Mouse (Mus musculus): ENCODE measurements at regions not wholly inside any gene's neighbourhood (a gene's known extent, or its start where the extent isn't known, plus 50 kb on each side); places are given as distances from the start of the nearest gene placed in this dataset.
"Not testable (repeated sequence)": the region's sequence is repeated elsewhere in the genome, so short reads cannot be mapped to it uniquely, and the experiment has no call there.

GRCm38 (mm10) chr2:114454901-114455300, 199.9 kb downstream of the Dph6 start:
- no peak for DNase-seq (ENCODE audit: low spot score in 2 of 2)

DNA sequence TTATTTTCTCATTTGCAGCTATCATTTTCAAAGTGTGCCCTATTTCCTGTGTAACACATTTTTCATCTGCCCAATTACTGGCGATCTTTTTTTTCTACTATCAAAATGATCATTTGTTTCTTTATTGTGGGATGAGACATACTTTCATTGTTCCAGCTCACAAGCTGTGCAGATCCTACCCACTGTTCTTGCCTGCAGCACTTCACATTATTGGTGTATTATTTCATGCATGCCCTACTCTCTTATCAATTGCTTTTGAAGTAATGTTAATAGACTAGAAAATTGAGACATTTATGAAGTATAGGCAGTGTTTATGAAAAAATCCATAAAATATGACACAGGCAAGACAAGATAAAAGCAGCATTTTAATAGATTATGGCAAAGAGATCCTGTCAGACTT, 204.6 kb downstream of the Dph6 start:
- DNase-seq (ENCODE audit: low spot score in 2 of 2): no peak

DNA sequence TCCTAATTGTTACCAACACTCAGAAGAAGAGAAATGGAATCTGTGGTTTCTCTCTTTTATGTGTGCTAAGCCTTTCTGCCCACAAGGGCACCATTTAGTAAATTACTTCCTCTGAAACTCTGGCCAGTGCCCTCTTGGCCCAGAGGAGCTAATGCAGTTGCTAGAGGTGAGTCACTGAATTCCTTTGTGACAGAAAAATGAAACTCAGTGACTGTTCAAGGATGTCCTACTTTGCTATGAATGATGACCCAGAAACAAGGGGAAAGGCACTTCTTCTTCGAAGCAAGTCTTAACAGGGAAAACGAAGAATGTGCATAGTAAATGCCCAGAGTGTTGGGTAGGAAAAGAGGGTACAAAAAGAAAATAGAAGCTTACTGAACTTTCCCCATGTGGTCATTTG, 211.0 kb downstream of the Dph6 start:
- DNase-seq (ENCODE audit: low spot score in 2 of 2): peak in 1 of 2 experiments; percentile 12

DNA sequence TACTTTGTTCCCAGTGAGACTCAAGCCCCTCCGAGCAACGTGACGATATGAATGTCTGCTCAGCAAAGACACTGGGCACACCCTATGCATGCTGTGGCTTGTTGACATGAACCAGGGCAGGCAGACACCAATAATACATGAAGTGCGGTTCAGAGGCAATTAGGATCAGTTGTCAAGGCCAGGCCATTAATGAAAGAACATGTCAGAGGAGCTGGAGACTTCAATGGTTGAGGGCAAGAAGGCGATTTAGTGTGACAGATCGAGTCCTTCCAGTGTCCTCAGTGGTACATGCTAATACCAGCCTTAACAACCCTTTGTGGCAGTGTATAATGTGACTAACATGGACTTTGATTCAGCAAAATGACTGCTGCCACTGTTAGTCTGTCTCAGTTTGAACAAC, 213.8 kb downstream of the Dph6 start:
- no peak for DNase-seq (ENCODE audit: low spot score in 2 of 2)

- no peak for DNase-seq (ENCODE audit: low spot score in 2 of 2)
Observed at GRCm38 (mm10) chr2:114439668-114440067, 215.1 kb downstream of the Dph6 start.

DNA sequence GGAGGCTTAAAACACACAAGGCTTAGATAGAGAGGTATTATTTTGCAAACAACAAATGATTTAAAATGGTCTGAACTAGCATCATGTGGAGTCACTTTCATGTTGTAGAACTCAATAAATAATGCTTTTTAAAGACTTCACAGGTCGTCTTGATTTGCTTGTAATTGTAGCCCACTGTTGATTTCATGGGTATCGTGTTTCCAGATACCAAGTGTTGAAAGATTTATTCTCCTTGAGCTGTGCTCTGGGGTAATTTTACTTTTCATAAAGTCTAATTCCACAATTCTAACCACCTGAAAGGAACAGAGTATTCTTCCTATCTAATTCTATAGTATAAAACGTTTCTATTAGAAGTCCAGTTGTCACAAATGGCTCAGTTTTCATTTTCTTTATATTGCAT, 216.7 kb downstream of the Dph6 start:
- DNase-seq (ENCODE audit: low spot score in 2 of 2): no peak

- DNase-seq (ENCODE audit: low spot score in 2 of 2): peak; percentile 23 to 26
Observed at GRCm38 (mm10) chr2:114427426-114428157, 226.3 kb upstream of the Zfp770 start.

DNA sequence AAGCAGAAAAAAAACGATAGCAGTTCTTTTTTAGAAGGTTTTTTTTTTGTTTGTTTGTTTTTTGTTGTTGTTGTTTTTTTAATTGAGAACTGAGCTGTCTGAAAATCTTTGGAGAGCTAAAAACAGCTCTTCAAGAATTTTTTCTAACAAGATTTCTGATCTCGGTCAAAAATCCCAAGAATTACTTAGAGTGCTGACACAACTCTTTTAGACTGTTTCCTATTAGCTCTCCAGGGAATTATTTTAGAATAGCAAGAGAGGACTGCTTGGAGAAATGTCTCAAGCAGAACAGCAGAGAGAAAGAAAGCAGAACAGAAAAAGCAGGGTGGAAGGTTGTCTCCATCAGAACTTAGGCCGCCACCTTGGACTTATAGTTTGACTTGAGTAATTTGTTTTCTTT, 218.1 kb upstream of the Zfp770 start:
- DNase-seq (ENCODE audit: low spot score in 2 of 2): no peak

DNA sequence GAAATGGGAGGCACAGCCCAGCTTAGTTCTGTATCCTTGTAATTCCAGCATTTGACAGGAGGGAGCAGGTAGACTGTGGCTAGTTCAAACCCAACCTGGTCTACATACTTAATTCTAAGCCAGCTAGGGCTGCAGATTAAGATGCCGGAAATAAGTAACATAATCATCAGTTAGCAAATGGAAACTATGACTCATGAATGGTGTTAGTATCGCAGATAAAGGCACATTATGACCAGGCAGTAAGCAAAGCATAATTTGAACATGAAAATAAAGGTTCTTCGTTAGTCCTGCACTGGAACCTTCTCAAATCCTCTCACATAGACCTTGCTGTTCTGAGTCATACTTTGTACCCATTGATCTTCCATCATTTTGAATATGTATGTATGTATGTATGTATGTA, 211.7 kb upstream of the Zfp770 start:
- no peak for DNase-seq (ENCODE audit: low spot score in 2 of 2)

DNA sequence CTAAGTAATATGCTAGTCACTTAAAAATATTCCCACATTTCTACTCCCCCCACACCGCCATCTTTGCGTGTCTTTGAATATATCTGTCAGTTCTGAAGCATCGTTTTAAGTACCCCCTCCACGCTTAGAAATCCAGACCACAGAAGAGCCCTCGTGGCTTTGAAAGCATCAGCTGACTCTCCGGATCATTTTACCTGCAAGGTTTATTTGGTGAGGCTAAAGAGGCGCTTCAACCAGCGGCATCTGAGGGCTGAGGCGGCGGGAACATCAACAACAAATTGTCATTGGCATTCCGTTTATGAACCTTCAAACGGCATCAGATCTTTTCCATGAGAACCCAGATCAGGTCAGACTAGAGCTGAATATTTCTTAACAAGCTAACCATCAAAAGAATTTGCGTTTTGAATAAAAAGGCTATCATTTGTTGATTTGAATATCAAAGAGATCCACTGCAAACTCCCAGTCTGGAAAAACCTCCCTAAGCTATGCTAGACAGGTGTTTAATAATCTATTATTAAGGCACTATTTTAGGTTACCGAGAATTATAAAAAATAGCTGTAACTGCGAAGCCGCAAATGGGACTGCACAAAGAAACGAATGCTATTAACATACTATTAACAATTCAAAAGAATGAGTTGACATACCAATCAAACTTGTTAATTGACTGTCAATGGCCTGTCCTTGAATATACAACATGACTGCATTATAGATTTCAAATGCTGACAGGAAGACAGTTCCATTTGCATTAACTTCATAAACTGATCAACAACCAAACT, 210.9 kb upstream of the Zfp770 start:
- DNase-seq (ENCODE audit: low spot score in 2 of 2): no peak

DNA sequence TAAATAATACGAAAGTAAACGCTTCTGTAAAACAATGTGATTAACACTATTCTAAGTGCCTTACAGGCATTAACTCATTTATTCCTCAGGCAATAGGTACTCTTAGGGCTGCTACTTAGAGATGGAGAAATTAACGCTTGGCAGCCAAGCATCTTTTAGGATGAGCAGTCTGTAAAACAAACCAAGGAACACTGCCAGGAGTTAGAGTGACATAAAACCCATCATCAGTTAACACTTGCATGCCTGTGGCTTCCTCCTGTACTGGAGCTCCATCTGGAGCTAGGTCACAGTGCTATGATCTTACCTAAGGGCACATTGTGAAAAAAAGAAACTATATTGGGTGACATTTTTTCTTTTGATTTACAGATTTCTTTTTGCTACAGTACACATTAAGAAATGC, 209.4 kb upstream of the Zfp770 start:
- DNase-seq (ENCODE audit: low spot score in 2 of 2): no peak

- DNase-seq (ENCODE audit: low spot score in 2 of 2): no peak
Observed at GRCm38 (mm10) chr2:114409542-114409941, 208.3 kb upstream of the Zfp770 start.

DNA sequence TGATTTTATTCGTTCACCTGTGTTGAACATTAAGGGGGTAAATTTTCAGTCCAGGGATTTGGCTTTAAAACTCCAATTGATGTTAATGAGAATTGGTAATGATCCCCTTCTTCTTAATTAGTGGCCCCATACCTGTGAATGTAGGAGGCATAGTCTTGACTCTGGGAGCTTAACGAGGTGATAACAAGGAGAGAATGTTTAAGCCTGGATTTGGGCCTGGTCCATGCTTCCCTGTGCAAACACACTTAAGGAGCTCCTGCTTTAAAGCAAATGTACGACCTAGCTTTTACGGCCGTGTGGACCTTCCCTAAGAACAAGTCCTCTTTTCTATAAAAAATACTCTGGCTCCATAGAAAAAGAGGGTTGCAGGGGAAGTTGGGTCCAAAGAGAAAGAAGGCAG, 206.1 kb upstream of the Zfp770 start:
- no peak for DNase-seq (ENCODE audit: low spot score in 2 of 2)

GRCm38 (mm10) chr2:114384566-114384965, 183.3 kb upstream of the Zfp770 start:
- no peak for DNase-seq (ENCODE audit: low spot score in 2 of 2)

GRCm38 (mm10) chr2:114378844-114379533, 177.7 kb upstream of the Zfp770 start:
- no peak for DNase-seq (ENCODE audit: low spot score in 2 of 2)

DNA sequence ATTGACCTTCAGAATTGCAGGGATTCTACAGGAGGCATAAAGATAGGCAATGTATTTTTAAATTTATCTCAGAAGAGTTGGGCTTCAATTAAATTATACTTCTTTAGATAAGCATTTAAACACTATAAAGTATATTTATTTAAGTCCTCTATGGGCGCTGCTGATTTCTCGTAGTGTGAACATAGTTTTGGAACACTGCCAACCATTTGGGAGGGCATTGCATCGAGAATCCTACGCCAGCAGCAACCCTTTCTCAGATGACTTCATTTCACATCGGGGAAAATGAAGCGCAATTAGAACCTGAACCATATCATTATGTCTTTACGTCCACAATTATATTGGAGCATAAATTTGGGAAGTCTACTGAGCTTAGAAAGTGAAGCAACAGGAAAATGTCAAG, 172.2 kb upstream of the Zfp770 start:
- no peak for DNase-seq (ENCODE audit: low spot score in 2 of 2)

DNA sequence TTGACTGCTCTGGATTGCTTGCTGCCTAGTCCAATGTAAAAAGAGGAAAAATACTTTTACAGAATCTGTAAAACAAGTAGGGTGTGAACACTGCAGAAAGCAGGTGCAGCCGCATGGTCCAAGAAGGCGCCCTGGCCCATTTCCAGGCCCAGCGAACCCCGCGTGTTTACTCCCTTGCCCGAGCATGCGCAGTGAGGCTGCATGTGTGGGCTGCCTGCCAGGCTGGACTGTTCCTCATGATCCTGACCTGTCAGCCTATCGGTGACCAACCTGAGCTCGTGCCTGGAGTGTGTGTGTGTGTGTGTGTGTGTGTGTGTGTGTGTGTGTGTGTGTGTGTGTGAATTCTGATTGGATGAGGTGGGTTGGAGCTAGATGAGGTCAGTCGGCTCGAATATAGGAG, 152.6 kb upstream of the Zfp770 start:
- not testable (repeated sequence) for DNase-seq (ENCODE audit: low spot score in 2 of 2)

DNA sequence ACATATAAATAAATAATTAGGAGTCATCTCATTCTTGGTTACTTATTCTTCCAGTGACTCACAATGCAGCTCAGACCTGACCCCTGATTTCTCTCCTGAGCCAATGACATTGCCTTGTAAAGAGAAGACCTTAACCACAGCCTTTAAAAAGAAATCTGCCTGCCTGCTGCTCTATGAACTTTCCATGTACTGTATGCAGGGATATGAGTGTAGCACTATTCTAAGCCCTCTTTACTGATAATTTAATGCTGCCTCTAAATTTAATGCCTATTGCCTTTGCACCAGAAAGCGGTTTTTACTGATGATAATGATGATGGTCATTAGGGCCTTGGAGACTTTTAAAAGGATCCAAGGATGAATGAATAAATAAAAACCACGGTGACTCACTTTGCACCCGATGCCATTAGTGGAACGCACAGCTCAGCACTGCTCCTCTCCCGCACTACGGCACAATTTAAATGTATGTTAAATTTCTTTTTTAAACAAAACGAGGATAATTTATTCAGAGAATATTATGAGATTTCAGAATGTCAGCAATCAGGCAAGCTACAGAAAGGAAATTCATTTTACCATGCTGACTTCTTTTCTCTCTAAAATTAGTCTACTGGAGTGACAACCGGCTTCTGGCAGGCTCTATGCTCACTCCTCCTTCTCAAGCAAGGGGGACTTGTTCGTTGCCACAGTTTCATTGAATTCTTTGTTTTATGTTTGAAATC, 139.5 kb upstream of the Zfp770 start:
- DNase-seq (ENCODE audit: low spot score in 2 of 2): peak in 1 of 2 experiments; percentile 2

DNA sequence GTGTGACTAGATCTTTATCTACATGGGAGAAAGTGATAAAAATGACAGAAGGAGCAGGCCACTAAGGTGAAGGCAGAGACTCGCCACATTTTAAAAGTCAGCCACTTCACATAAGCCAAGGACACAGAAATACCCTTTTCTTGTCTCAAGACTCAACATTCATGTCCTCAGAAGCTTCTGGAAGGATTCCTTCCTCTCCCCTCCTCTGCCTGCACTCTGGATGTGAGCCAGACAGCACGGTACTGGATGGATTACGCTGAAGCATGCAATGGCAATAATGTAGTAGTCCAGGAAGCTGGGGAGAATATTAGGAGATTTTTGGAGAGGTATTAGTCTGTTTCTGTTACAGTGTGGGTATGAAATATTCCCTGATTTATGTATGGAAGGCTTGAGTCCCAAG, 100.5 kb upstream of the Zfp770 start:
- DNase-seq (ENCODE audit: low spot score in 2 of 2): no peak

GRCm38 (mm10) chr2:114295110-114295509, 93.8 kb upstream of the Zfp770 start:
- no peak for DNase-seq (ENCODE audit: low spot score in 2 of 2)

DNA sequence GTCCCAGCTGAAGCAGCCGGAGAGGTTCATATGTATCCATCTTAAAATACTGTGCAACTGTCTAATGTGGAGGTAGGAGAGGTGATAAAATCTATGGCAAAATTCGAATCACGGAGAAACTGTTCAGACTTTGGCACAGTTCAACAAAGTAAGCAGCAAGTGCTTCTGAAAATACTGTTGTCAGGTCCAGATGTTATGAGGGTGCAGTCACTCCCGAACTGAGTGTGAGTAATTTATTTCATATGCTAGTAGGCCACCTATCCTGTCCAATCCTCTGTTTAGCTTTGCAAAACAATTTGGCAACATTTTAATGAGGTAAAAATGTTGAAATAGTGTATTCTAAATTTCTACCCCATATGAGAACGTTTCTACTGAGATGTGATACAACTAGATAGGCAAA, 90.1 kb upstream of the Zfp770 start:
- no peak for DNase-seq (ENCODE audit: low spot score in 2 of 2)

Measured in adrenal gland, adult 18-20 months (tissue).